Mouse (Mus musculus): ENCODE measurements around the gene Sfxn1. TPM values are rescaled to one million over a fixed set of nuclear protein-coding genes. Genes with fewer than 3 reads are reported as not detected.
A peak's percentile ranks its signal among the peaks of the same experiment; 100 is the strongest.

Sfxn1 gene
- polyA plus RNA-seq, 1 experiment from 2014 or later = 21.0 TPM

DNA sequence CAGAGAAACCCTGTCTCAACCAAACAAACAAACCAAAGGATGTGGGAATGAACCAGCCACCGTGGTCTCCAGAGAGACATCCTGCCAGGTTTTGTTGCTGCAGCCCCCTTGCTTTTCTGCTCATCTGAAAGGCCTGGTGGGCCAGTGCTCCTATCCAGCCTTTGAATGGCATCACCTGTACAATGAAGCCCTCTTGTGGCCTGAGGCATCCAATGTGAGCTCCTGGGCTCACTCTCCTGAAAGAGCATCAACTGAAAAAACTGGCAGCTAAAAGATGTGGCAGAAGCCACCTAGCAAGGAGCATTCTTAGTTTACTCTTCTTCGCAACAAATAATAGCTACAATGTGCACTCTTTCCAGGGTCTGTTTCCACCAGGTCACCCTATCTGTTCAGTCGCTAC lies 9.6 kb upstream of the Sfxn1 start:
- 73% methylated on average over 3 of the region's 3 CpGs for WGBS
- Histone ChIP-seq H3K4me3 (no peak overlapping the region), H3K27me3 (peaks cover 6% of the 10 kb centered on the region; the same call in 1 of the 2 replicates), H3K36me3 (no peaks in the 10 kb centered on the region), H3K27ac (no peak overlapping the region), H3K9ac (no peak overlapping the region), H3K9me3 (replicated peaks) (no peaks in the 10 kb centered on the region), H3K4me2 (no peak overlapping the region), H3K4me1 (replicated peaks) (no peaks in the 10 kb centered on the region)
- ATAC-seq (replicated peaks; ENCODE audit: insufficient number of reproducible peaks, insufficient read depth, low FRiP score, low read depth) = no peak

GRCm38 (mm10) chr13:54063292-54063691 lies 8.4 kb upstream of the Sfxn1 start:
- Histone ChIP-seq H3K4me2 (no peak overlapping the region), H3K9ac (no peak overlapping the region), H3K27me3 (no peaks in the 10 kb centered on the region), H3K36me3 (no peaks in the 10 kb centered on the region), H3K9me3 (replicated peaks) (no peaks in the 10 kb centered on the region), H3K27ac (no peak overlapping the region), H3K4me1 (replicated peaks) (no peaks in the 10 kb centered on the region), H3K4me3 (no peak overlapping the region)
- ATAC-seq (replicated peaks; ENCODE audit: insufficient number of reproducible peaks, insufficient read depth, low FRiP score, low read depth) = no peak
- 3% methylated on average over 3 of the region's 3 CpGs for WGBS

GRCm38 (mm10) chr13:54066081-54066746 lies 5.5 kb upstream of the Sfxn1 start:
- no peak for ATAC-seq (replicated peaks; ENCODE audit: insufficient number of reproducible peaks, insufficient read depth, low FRiP score, low read depth)
- Histone ChIP-seq H3K9me3 (replicated peaks) (no peaks in the 10 kb centered on the region), H3K4me2 (no peak overlapping the region), H3K27me3 (no peaks in the 10 kb centered on the region), H3K4me1 (replicated peaks) (no peaks in the 10 kb centered on the region), H3K4me3 (no peak overlapping the region), H3K36me3 (no peaks in the 10 kb centered on the region), H3K9ac (no peak overlapping the region), H3K27ac (no peak overlapping the region)
- WGBS = 78% methylated on average over 3 of the region's 3 CpGs

- H3K36me3 ChIP-seq = no peaks in the 10 kb centered on the region
- H3K9me3 ChIP-seq (replicated peaks) = no peaks in the 10 kb centered on the region
- H3K4me1 ChIP-seq (replicated peaks) = peaks cover 7% of the 10 kb centered on the region
- no peaks in the 10 kb centered on the region for H3K27me3 ChIP-seq
- no peak overlapping the region for H3K4me3 ChIP-seq
- H3K9ac ChIP-seq = no peak overlapping the region
- 51% methylated on average over 6 of the region's 6 CpGs for WGBS
- H3K27ac ChIP-seq = no peak overlapping the region
- no peak for ATAC-seq (replicated peaks; ENCODE audit: insufficient number of reproducible peaks, insufficient read depth, low FRiP score, low read depth)
- H3K4me2 ChIP-seq = no peak overlapping the region
Measured at GRCm38 (mm10) chr13:54067617-54068166, 4.0 kb upstream of the Sfxn1 start.

DNA sequence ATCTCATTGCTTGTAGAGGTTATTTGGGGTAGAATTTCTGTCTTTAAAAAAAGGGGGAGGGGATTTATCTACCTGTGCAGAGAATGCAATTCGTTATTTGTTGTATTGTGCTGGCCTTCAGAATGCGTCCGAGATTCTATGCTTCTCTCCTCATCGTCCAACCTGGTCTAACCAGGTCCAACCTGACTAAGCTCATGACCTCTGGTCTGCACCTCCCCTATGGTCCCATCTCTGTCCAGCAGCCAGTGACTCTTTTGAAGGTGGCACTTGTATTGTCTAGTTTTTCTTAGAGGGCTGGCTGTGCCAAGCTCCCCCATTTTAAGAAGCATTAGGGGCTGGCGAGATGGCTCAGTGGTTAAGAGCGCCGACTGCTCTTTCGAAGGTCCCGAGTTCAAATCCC lies 658 bp upstream of the Sfxn1 start:
- no peak for ATAC-seq (replicated peaks; ENCODE audit: insufficient number of reproducible peaks, insufficient read depth, low FRiP score, low read depth)
- Histone ChIP-seq H3K36me3 (no peaks in the 10 kb centered on the region), H3K27ac (no peak overlapping the region), H3K9ac (no peak overlapping the region), H3K4me1 (replicated peaks) (peaks cover 21% of the 10 kb centered on the region), H3K4me3 (no peak overlapping the region), H3K9me3 (replicated peaks) (no peaks in the 10 kb centered on the region), H3K27me3 (no peaks in the 10 kb centered on the region), H3K4me2 (no peak overlapping the region)
- 95% methylated on average over 9 of the region's 9 CpGs for WGBS

- WGBS = 24% methylated on average over 10 of the region's 10 CpGs
- peak overlapping the region; percentile 81 for H3K4me2 ChIP-seq
- H3K27me3 ChIP-seq = no peaks in the 10 kb centered on the region
- H3K4me1 ChIP-seq (replicated peaks) = peaks cover 24% of the 10 kb centered on the region
- H3K36me3 ChIP-seq = no peaks in the 10 kb centered on the region
- ATAC-seq (replicated peaks; ENCODE audit: insufficient number of reproducible peaks, insufficient read depth, low FRiP score, low read depth) = no peak
- H3K9ac ChIP-seq = peak overlapping the region; percentile 92
- peak overlapping the region; percentile 94 for H3K4me3 ChIP-seq
- no peaks in the 10 kb centered on the region for H3K9me3 ChIP-seq (replicated peaks)
- peak overlapping the region; percentile 88 for H3K27ac ChIP-seq
Measured at GRCm38 (mm10) chr13:54072526-54073057, 923 bp downstream of the Sfxn1 start.

DNA sequence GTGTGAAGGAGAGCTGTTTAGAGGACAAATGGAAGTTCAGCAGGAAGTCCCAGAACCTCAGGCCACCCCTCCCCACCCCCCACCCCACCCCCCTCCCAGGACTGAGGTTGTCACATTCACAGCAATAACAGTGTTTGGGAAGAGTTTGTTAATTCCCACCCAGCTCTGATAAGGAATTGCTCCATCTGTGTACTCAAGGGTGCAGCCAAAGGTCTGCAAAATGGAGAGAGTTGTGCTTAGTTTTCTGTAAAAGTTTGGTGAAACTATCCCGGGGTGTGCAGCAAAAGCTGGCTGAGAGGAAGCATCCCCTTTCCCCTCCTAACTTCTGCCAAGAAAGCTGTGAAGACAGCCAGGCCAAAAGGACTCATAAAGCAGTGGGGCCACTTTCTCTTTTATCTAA lies 1.4 kb downstream of the Sfxn1 start:
- Histone ChIP-seq H3K4me1 (replicated peaks) (peaks cover 28% of the 10 kb centered on the region), H3K4me3 (peak overlapping the region; percentile 94), H3K27ac (peak overlapping the region; percentile 88), H3K9me3 (replicated peaks) (no peaks in the 10 kb centered on the region), H3K9ac (0 out of 2 replicates have a peak overlapping the region, but pooled peaks have one; percentile 92), H3K4me2 (peak overlapping the region; percentile 81), H3K27me3 (no peaks in the 10 kb centered on the region), H3K36me3 (no peaks in the 10 kb centered on the region)
- ATAC-seq (replicated peaks; ENCODE audit: insufficient number of reproducible peaks, insufficient read depth, low FRiP score, low read depth) = peak; percentile 15; the same call in 1 of the 2 replicates
- WGBS = 8% methylated on average over 1 of the region's 1 CpGs

- H3K4me3 ChIP-seq = peak overlapping the region; percentile 94; the same call in 1 of the 2 replicates
- no peaks in the 10 kb centered on the region for H3K27me3 ChIP-seq
- H3K27ac ChIP-seq = peak overlapping the region; percentile 88; the same call in 1 of the 2 replicates
- H3K36me3 ChIP-seq = no peaks in the 10 kb centered on the region
- ATAC-seq (replicated peaks; ENCODE audit: insufficient number of reproducible peaks, insufficient read depth, low FRiP score, low read depth) = no peak
- no peak overlapping the region for H3K9ac ChIP-seq
- H3K4me2 ChIP-seq = peak overlapping the region; percentile 81
- WGBS = 63% methylated on average over 2 of the region's 2 CpGs
- peaks cover 31% of the 10 kb centered on the region for H3K4me1 ChIP-seq (replicated peaks)
- H3K9me3 ChIP-seq (replicated peaks) = no peaks in the 10 kb centered on the region
Measured at GRCm38 (mm10) chr13:54073491-54073890, 1.8 kb downstream of the Sfxn1 start.

DNA sequence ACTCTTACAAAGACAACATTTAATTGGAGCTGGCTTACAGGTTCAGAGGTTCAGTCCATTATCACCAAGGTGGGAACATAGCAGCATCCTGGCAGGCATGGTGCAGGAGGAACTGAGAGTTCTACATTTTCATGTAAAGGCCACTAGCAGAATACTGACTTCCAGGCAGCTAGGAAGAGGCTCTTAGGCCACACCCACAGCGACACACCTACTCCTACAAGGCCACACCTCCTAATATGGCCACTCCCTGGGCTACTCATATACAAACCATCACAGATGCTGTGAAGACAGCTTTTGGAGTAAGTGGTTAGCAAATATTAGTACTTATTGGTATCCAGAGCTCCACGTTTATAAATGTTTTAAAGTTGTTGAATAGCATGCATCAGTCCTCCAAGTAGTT lies 3.7 kb downstream of the Sfxn1 start:
- no peak overlapping the region for H3K4me2 ChIP-seq
- H3K9ac ChIP-seq = no peak overlapping the region
- ATAC-seq (replicated peaks; ENCODE audit: insufficient number of reproducible peaks, insufficient read depth, low FRiP score, low read depth) = no peak
- WGBS = 80% methylated on average over 2 of the region's 2 CpGs
- H3K4me1 ChIP-seq (replicated peaks) = peaks cover 43% of the 10 kb centered on the region
- no peaks in the 10 kb centered on the region for H3K36me3 ChIP-seq
- H3K27me3 ChIP-seq = no peaks in the 10 kb centered on the region
- no peak overlapping the region for H3K27ac ChIP-seq
- no peaks in the 10 kb centered on the region for H3K9me3 ChIP-seq (replicated peaks)
- no peak overlapping the region for H3K4me3 ChIP-seq

DNA sequence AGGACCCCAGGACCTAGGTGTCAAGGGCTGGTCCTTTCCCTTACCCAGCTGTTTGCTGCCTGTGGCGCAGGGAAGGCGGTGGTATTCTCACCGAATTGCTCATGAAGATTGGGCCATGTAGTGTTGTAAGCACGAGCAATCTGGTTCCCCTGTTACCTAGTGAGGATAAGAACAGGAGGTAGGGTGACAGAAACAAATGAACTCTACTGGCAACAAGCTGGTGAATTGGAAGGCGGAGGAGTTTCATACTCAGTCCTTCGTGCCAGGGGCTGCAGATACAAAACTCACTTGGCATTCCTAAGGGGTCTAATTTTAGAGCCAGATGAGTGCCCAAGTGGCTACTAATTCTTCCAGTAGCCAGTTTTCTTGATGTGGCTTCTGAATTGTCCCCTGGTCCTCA lies 4.4 kb downstream of the Sfxn1 start:
- WGBS = 83% methylated on average over 6 of the region's 6 CpGs
- H3K4me1 ChIP-seq (replicated peaks) = peaks cover 47% of the 10 kb centered on the region

GRCm38 (mm10) chr13:54076762-54077460 lies 5.2 kb downstream of the Sfxn1 start:
- H3K27me3 ChIP-seq = no peaks in the 10 kb centered on the region
- no peak for ATAC-seq (replicated peaks; ENCODE audit: insufficient number of reproducible peaks, insufficient read depth, low FRiP score, low read depth)
- H3K36me3 ChIP-seq = no peaks in the 10 kb centered on the region
- H3K9ac ChIP-seq = no peak overlapping the region
- no peaks in the 10 kb centered on the region for H3K9me3 ChIP-seq (replicated peaks)
- 90% methylated on average over 11 of the region's 11 CpGs for WGBS
- H3K4me3 ChIP-seq = no peak overlapping the region
- no peak overlapping the region for H3K27ac ChIP-seq
- no peak overlapping the region for H3K4me2 ChIP-seq
- peaks cover 47% of the 10 kb centered on the region for H3K4me1 ChIP-seq (replicated peaks)

More for the DNA sequence above, 4.4 kb downstream of the Sfxn1 start:
- H3K9ac ChIP-seq = no peak overlapping the region
- no peaks in the 10 kb centered on the region for H3K27me3 ChIP-seq
- H3K9me3 ChIP-seq (replicated peaks) = no peaks in the 10 kb centered on the region
- no peak overlapping the region for H3K4me3 ChIP-seq
- no peak overlapping the region for H3K4me2 ChIP-seq
- no peak overlapping the region for H3K27ac ChIP-seq
- H3K36me3 ChIP-seq = no peaks in the 10 kb centered on the region
- no peak for ATAC-seq (replicated peaks; ENCODE audit: insufficient number of reproducible peaks, insufficient read depth, low FRiP score, low read depth)

Measured in heart, embryonic 15.5 days (tissue).